Mouse (Mus musculus) thymus, postnatal 25 days (tissue): ENCODE results near the gene Cplx3.

Source experiments
- DNase-seq: peaks from one replicate; pipeline ENCODE4 v3.0.0; 2022

The Cplx3 gene

GRCm38 (mm10) chr9:57598851-57599563 is 7.1 kb downstream of the Cplx3 start:
- no peak for DNase-seq

- DNase-seq: no peak
Observed at GRCm38 (mm10) chr9:57597929-57598382, 8.1 kb downstream of the Cplx3 start.

GRCm38 (mm10) chr9:57597265-57597664 is 8.8 kb downstream of the Cplx3 start:
- DNase-seq: no peak

GRCm38 (mm10) chr9:57594174-57594509 is 11.9 kb downstream of the Cplx3 start:
- DNase-seq: no peak

- no peak for DNase-seq
Observed at GRCm38 (mm10) chr9:57593454-57594173, 12.5 kb downstream of the Cplx3 start.

GRCm38 (mm10) chr9:57590726-57591125 is 15.4 kb downstream of the Cplx3 start:
- DNase-seq: no peak

- DNase-seq: peak; percentile 91
Observed at GRCm38 (mm10) chr9:57589224-57590126, 16.6 kb downstream of the Cplx3 start, which contains the start of gene Ulk3. Gene Ulk3 (plus strand): TSS chr9:57589452.

- DNase-seq: no peak
Observed at GRCm38 (mm10) chr9:57584991-57585390, 21.1 kb downstream of the Cplx3 start.

GRCm38 (mm10) chr9:57577144-57577849 is 28.8 kb downstream of the Cplx3 start:
- DNase-seq: peak; percentile 19

GRCm38 (mm10) chr9:57575577-57575976 is 30.5 kb downstream of the Cplx3 start:
- DNase-seq: no peak

- no peak for DNase-seq
Observed at GRCm38 (mm10) chr9:57574397-57574796, 31.7 kb downstream of the Cplx3 start.

- no peak for DNase-seq
Observed at GRCm38 (mm10) chr9:57568500-57568899, 37.6 kb downstream of the Cplx3 start.

GRCm38 (mm10) chr9:57566846-57567245 is 39.2 kb downstream of the Cplx3 start:
- DNase-seq: no peak

- no peak for DNase-seq
Observed at GRCm38 (mm10) chr9:57565741-57566221, 40.3 kb downstream of the Cplx3 start.

- no peak for DNase-seq
Observed at GRCm38 (mm10) chr9:57564609-57565008, 41.5 kb downstream of the Cplx3 start.

GRCm38 (mm10) chr9:57562896-57563372 is 43.1 kb downstream of the Cplx3 start:
- DNase-seq: no peak

- no peak for DNase-seq
Observed at GRCm38 (mm10) chr9:57561711-57562099, 44.4 kb downstream of the Cplx3 start.

- peak; percentile 92 for DNase-seq
Observed at GRCm38 (mm10) chr9:57560861-57561710, 45.0 kb downstream of the Cplx3 start, which contains the start of gene Scamp2. Gene Scamp2 (plus strand): TSS chr9:57560943.

- no peak for DNase-seq
Observed at GRCm38 (mm10) chr9:57560263-57560662, 45.8 kb downstream of the Cplx3 start.

- DNase-seq: no peak
Observed at GRCm38 (mm10) chr9:57559568-57559967, 46.5 kb downstream of the Cplx3 start.

GRCm38 (mm10) chr9:57558625-57559024 is 47.5 kb downstream of the Cplx3 start:
- no peak for DNase-seq
